Mouse (Mus musculus): ENCODE results near the gene Tmbim1. TPM values are rescaled to one million over a fixed set of nuclear protein-coding genes. Genes with fewer than 3 reads are reported as not detected.

Gene Tmbim1
- polyA plus RNA-seq, 1 experiment = 46.0 TPM

- peak overlapping the region; percentile 36; the same call in 1 of the 2 replicates for H3K27ac ChIP-seq (ENCODE audit: insufficient read depth, low read length)
Measured at GRCm38 (mm10) chr1:74240832-74241231, 64.6 kb downstream of the Tmbim1 start.

GRCm38 (mm10) chr1:74240311-74240710, 65.1 kb downstream of the Tmbim1 start:
- Histone ChIP-seq H3K4me3 (ENCODE audit: insufficient read depth, low read length) (peak overlapping the region; percentile 3; the same call in 1 of the 2 replicates), H3K4me1 (ENCODE audit: control insufficient read depth, insufficient read depth, low read length) (peaks cover 8% of the 10 kb centered on the region), H3K27ac (ENCODE audit: insufficient read depth, low read length) (no peak overlapping the region)
- TF ChIP-seq CTCF (IDR thresholded peaks at IDR 0.05; ENCODE audit: extremely low read depth, insufficient read depth, low read length) = no peak
- TF ChIP-seq POLR2A (IDR thresholded peaks at IDR 0.05; ENCODE audit: extremely low read depth, insufficient read depth, low read length) = peak; percentile 66

More at GRCm38 (mm10) chr1:74240832-74241231, 64.6 kb downstream of the Tmbim1 start:
- TF ChIP-seq CTCF (IDR thresholded peaks at IDR 0.05; ENCODE audit: extremely low read depth, insufficient read depth, low read length) (no peak), POLR2A (IDR thresholded peaks at IDR 0.05; ENCODE audit: extremely low read depth, insufficient read depth, low read length) (no peak)
- Histone ChIP-seq H3K4me3 (ENCODE audit: insufficient read depth, low read length) (no peak overlapping the region; the same call in 1 of the 2 replicates), H3K4me1 (ENCODE audit: control insufficient read depth, insufficient read depth, low read length) (peaks cover 8% of the 10 kb centered on the region)

GRCm38 (mm10) chr1:74239618-74240017, 65.8 kb downstream of the Tmbim1 start:
- no peak overlapping the region; the same call in 1 of the 2 replicates for H3K27ac ChIP-seq (ENCODE audit: insufficient read depth, low read length)
- no peak for TF ChIP-seq CTCF (IDR thresholded peaks at IDR 0.05; ENCODE audit: extremely low read depth, insufficient read depth, low read length)
- 0 out of 2 replicates have a peak, but pooled peaks have one; percentile 37 for TF ChIP-seq POLR2A (IDR thresholded peaks at IDR 0.05; ENCODE audit: extremely low read depth, insufficient read depth, low read length)
- peak overlapping the region; percentile 11; the same call in 1 of the 2 replicates for H3K4me3 ChIP-seq (ENCODE audit: insufficient read depth, low read length)
- peaks cover 7% of the 10 kb centered on the region for H3K4me1 ChIP-seq (ENCODE audit: control insufficient read depth, insufficient read depth, low read length)

- no peak for TF ChIP-seq POLR2A (IDR thresholded peaks at IDR 0.05; ENCODE audit: extremely low read depth, insufficient read depth, low read length)
- no peak for TF ChIP-seq CTCF (IDR thresholded peaks at IDR 0.05; ENCODE audit: extremely low read depth, insufficient read depth, low read length)
- Histone ChIP-seq H3K4me1 (ENCODE audit: control insufficient read depth, insufficient read depth, low read length) (peaks cover 7% of the 10 kb centered on the region), H3K27ac (ENCODE audit: insufficient read depth, low read length) (peak overlapping the region; percentile 42; the same call in 1 of the 2 replicates), H3K4me3 (ENCODE audit: insufficient read depth, low read length) (peak overlapping the region; percentile 11)
Measured at GRCm38 (mm10) chr1:74239162-74239561, 66.3 kb downstream of the Tmbim1 start.

Other genes with a start within 250 kb of the Tmbim1 start
- gene Tns1, start 181.2 kb downstream of the Tmbim1 start, polyA plus RNA-seq (2012; rRNA removed) = 19.3 and 23.0 TPM in 2 replicates
- gene Rufy4, start 180.1 kb downstream of the Tmbim1 start, polyA plus RNA-seq (2012; rRNA removed) = not detected in 2 replicates
- gene Cxcr2, start 151.6 kb downstream of the Tmbim1 start, polyA plus RNA-seq (2012; rRNA removed) = not detected in 2 replicates
- not detected in 2 replicates for gene Cxcr1, start 111.0 kb downstream of the Tmbim1 start, polyA plus RNA-seq (2012; rRNA removed)
- gene Arpc2, start 69.5 kb downstream of the Tmbim1 start, polyA plus RNA-seq (2012; rRNA removed) = 232 and 248 TPM in 2 replicates
- not detected in 2 replicates for gene Gpbar1, start 27.1 kb downstream of the Tmbim1 start, polyA plus RNA-seq (2012; rRNA removed)
- gene Aamp, start 20.9 kb downstream of the Tmbim1 start, polyA plus RNA-seq (2012; rRNA removed) = 172 and 173 TPM in 2 replicates
- gene Pnkd, start 20.7 kb downstream of the Tmbim1 start, polyA plus RNA-seq (2012; rRNA removed) = 127 and 138 TPM in 2 replicates
- 4.6 and 5.1 TPM in 2 replicates for gene Catip, start 56.5 kb upstream of the Tmbim1 start, polyA plus RNA-seq (2012; rRNA removed)
- 7.6 and 8.9 TPM in 2 replicates for gene Slc11a1, start 69.6 kb upstream of the Tmbim1 start, polyA plus RNA-seq (2012; rRNA removed)
- 25.4 and 26.8 TPM in 2 replicates for gene Ctdsp1, start 85.9 kb upstream of the Tmbim1 start, polyA plus RNA-seq (2012; rRNA removed)
- 0.56 and 0.66 TPM in 2 replicates for gene Vil1, start 103.8 kb upstream of the Tmbim1 start, polyA plus RNA-seq (2012; rRNA removed)
- gene Cnot9, start 200.4 kb upstream of the Tmbim1 start, polyA plus RNA-seq (2012; rRNA removed) = 25.0 and 26.5 TPM in 2 replicates
- 18.5 and 20.4 TPM in 2 replicates for gene Plcd4, start 237.3 kb upstream of the Tmbim1 start, polyA plus RNA-seq (2012; rRNA removed)
- gene Usp37, start 238.7 kb upstream of the Tmbim1 start, polyA plus RNA-seq (2012; rRNA removed) = 9.7 and 10.4 TPM in 2 replicates